Comparison of ENCODE assay signal across 27 mouse cellular contexts in the genomic region with DNA sequence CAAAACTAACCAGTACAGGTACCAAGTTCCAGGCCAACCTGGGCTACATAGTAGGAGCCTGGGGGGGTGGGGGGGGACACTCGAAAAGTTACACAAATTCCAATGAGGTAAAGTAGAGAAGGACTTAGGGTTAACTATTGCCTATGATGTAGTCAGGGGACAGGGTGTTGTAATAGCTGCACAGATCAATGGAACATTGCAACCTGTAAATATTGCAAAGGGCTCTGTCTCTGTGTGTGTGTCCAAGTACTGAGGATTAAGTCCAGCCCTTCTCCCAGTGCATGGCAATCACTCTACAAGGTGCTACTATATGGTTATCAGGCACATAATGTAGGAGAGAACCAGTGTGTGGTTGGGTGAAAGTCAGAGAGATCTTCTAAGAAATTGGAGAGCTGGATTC. TPM values are rescaled to one million over a fixed set of nuclear protein-coding genes. Genes with fewer than 3 reads are reported as not detected.
A peak's percentile ranks its signal among the peaks of the same experiment; 100 is the strongest.
DNase-seq lines count a peak whose midpoint lies in the region; ATAC-seq and TF ChIP-seq lines count a peak whose summit lies in the region.
"Had no signal": no experiment of that assay in that cellular context is flagged by ENCODE, and none has a peak within 500 bp of the region (broad histone marks: within the 10 kb centered on the region; RNA-seq: fewer than 3 reads in every experiment).

No protein-coding gene starts in this region.

- no peak for TF ChIP-seq EP300 in liver, embryonic 14.5 days (IDR thresholded peaks at IDR 0.05; ENCODE audit: low read depth)

- no peak for TF ChIP-seq CTCF in liver, embryonic 14.5 days (IDR thresholded peaks at IDR 0.05; ENCODE audit: low read depth)

- H3K27ac ChIP-seq in liver, embryonic 11.5 days (ENCODE audit: low read depth, low read length), result peak overlapping the region; percentile 20; the same call in 1 of the 2 replicates
- 0 out of 2 replicates have a peak overlapping the region, but pooled peaks have one; percentile 28 for H3K27ac ChIP-seq in liver, embryonic 12.5 days
- peak overlapping the region; percentile 11; the same call in 1 of the 2 replicates for H3K27ac ChIP-seq in liver, embryonic 14.5 days
- peak overlapping the region; percentile 60 for H3K27ac ChIP-seq in liver, embryonic 16.5 days (ENCODE audit: low read length)
- H3K27ac ChIP-seq: embryonic facial prominence, embryonic 10.5 days; embryonic facial prominence, embryonic 12.5 days; forebrain, embryonic 13.5 days; forebrain, embryonic 15.5 days had no signal

- no peak overlapping the region for H3K9ac ChIP-seq in liver, embryonic 11.5 days (ENCODE audit: low read depth, low read length)
- H3K9ac ChIP-seq in liver, embryonic 12.5 days, result no peak overlapping the region
- no peak overlapping the region for H3K9ac ChIP-seq in liver, embryonic 14.5 days (replicated peaks)
- no peak overlapping the region for H3K9ac ChIP-seq in liver, embryonic 16.5 days (ENCODE audit: low read depth, low read length)
- H3K9ac ChIP-seq: embryonic facial prominence, embryonic 12.5 days; forebrain, embryonic 13.5 days; forebrain, embryonic 15.5 days had no signal

- no peak overlapping the region for H3K4me2 ChIP-seq in liver, embryonic 11.5 days
- H3K4me2 ChIP-seq in liver, embryonic 12.5 days, result no peak overlapping the region
- H3K4me2 ChIP-seq in liver, embryonic 14.5 days (ENCODE audit: low read depth), result no peak overlapping the region
- H3K4me2 ChIP-seq in liver, embryonic 16.5 days (ENCODE audit: low read depth, low read length), result no peak overlapping the region
- H3K4me2 ChIP-seq: embryonic facial prominence, embryonic 12.5 days; forebrain, embryonic 13.5 days; forebrain, embryonic 15.5 days had no signal

- H3K4me3 ChIP-seq in liver, embryonic 11.5 days (ENCODE audit: low read depth, low read length), result no peak overlapping the region
- H3K4me3 ChIP-seq in liver, embryonic 12.5 days, result no peak overlapping the region
- no peak overlapping the region for H3K4me3 ChIP-seq in liver, embryonic 14.5 days (ENCODE audit: insufficient read depth in 1 of 2, low read depth in 2 of 2, low read length in 2 of 2)
- H3K4me3 ChIP-seq in liver, embryonic 16.5 days (ENCODE audit: low read depth, low read length), result no peak overlapping the region
- H3K4me3 ChIP-seq: embryonic facial prominence, embryonic 10.5 days; embryonic facial prominence, embryonic 12.5 days; forebrain, embryonic 13.5 days; forebrain, embryonic 15.5 days had no signal

- H3K9me3 ChIP-seq in liver, embryonic 11.5 days (ENCODE audit: control insufficient read depth, low read length), result no peaks in the 10 kb centered on the region
- H3K9me3 ChIP-seq in liver, embryonic 12.5 days (replicated peaks), result no peaks in the 10 kb centered on the region
- H3K9me3 ChIP-seq in liver, embryonic 14.5 days (ENCODE audit: control insufficient read depth, low read length), result no peaks in the 10 kb centered on the region
- no peaks in the 10 kb centered on the region for H3K9me3 ChIP-seq in liver, embryonic 16.5 days (replicated peaks; ENCODE audit: control insufficient read depth, low read length)
- H3K9me3 ChIP-seq: embryonic facial prominence, embryonic 10.5 days; embryonic facial prominence, embryonic 12.5 days; forebrain, embryonic 13.5 days; forebrain, embryonic 15.5 days; G1E had no signal

- ATAC-seq in liver, embryonic 11.5 days (replicated peaks; ENCODE audit: low FRiP score), result no peak; the same call in 1 of the 2 replicates
- peak; percentile 72; the same call in 1 of the 2 replicates for ATAC-seq in liver, embryonic 12.5 days
- peak; percentile 69 for ATAC-seq in liver, embryonic 14.5 days (ENCODE audit: insufficient read depth)
- ATAC-seq in liver, embryonic 16.5 days (ENCODE audit: low read depth), result peak; percentile 96
- ATAC-seq: activated CD4-positive, CD25-positive, alpha-beta regulatory T cell, adult 4 months; forebrain, embryonic 13.5 days; forebrain, embryonic 15.5 days; Patski had no signal

- intact Hi-C loops in gastrocnemius, postnatal 36 days (cut with DNase I), result no loop called here

- WGBS in liver, embryonic 11.5 days, result 63% methylated on average over 1 of the region's 1 CpGs
- 22% methylated on average over 1 of the region's 1 CpGs for WGBS in liver, embryonic 12.5 days (ENCODE audit: insufficient replicate concordance)
- WGBS in liver, embryonic 14.5 days (ENCODE audit: insufficient replicate concordance), result 33% methylated on average over 1 of the region's 1 CpGs
- 23% methylated on average over 1 of the region's 1 CpGs for WGBS in liver, embryonic 16.5 days (ENCODE audit: insufficient replicate concordance)

- H3K36me3 ChIP-seq in liver, embryonic 11.5 days (ENCODE audit: control insufficient read depth, insufficient read depth, low read length), result no peaks in the 10 kb centered on the region
- H3K36me3 ChIP-seq in liver, embryonic 12.5 days, result no peaks in the 10 kb centered on the region
- H3K36me3 ChIP-seq in liver, embryonic 14.5 days (replicated peaks; ENCODE audit: control insufficient read depth, insufficient read depth, low read depth), result no peaks in the 10 kb centered on the region
- no peaks in the 10 kb centered on the region for H3K36me3 ChIP-seq in liver, embryonic 16.5 days (ENCODE audit: control insufficient read depth, insufficient read depth)
- H3K36me3 ChIP-seq: embryonic facial prominence, embryonic 12.5 days; forebrain, embryonic 15.5 days had no signal

- 0 out of 2 replicates have a peak, but pooled peaks cover 3% of the 10 kb centered on the region for H3K4me1 ChIP-seq in liver, embryonic 11.5 days (replicated peaks; ENCODE audit: control insufficient read depth, insufficient read depth, low read length)
- H3K4me1 ChIP-seq in liver, embryonic 12.5 days, result 0 out of 2 replicates have a peak, but pooled peaks cover 1% of the 10 kb centered on the region
- peaks cover 0 to 5% of the 10 kb centered on the region in 2 experiments; a peak in 2 of 4 replicates for H3K4me1 ChIP-seq in liver, embryonic 14.5 days (replicated peaks; ENCODE audit: control insufficient read depth in 2 of 2, insufficient read depth in 2 of 2, low read length in 1 of 2)
- no peaks in the 10 kb centered on the region for H3K4me1 ChIP-seq in liver, embryonic 16.5 days (ENCODE audit: control insufficient read depth, low read depth, low read length)
- H3K4me1 ChIP-seq: embryonic facial prominence, embryonic 12.5 days had no signal

- no peak for DNase-seq in liver, embryonic 11.5 days (ENCODE audit: low spot score)
- DNase-seq in liver, embryonic 14.5 days (ENCODE audit: low read depth in 3 of 3, low spot score in 3 of 3), result no peak
- DNase-seq in gastrocnemius, postnatal 36 days, result no peak
- no peak for DNase-seq in testis, postnatal 14 days (ENCODE audit: low spot score)
- no peak for DNase-seq in left cerebral cortex, adult 11 months (ENCODE audit: low spot score)
- no peak for DNase-seq in neural tube, embryonic 10.5 days (ENCODE audit: extremely low spot score, low spot score)
- DNase-seq: adrenal gland, adult 8-10 months; adrenal gland, postnatal 14 days; adrenal gland, postnatal 36 days; cerebellum, adult 11-12 months; cerebellum, adult 2 months; cerebellum, adult 9-10 months; cerebellum, postnatal 10 days; cerebellum, postnatal 25 days had no signal

- no peaks in the 10 kb centered on the region for H3K27me3 ChIP-seq in liver, embryonic 11.5 days (replicated peaks; ENCODE audit: control insufficient read depth, insufficient read depth, low read length)
- 0 out of 2 replicates have a peak, but pooled peaks cover 6% of the 10 kb centered on the region for H3K27me3 ChIP-seq in liver, embryonic 12.5 days (replicated peaks)
- no peaks in the 10 kb centered on the region for H3K27me3 ChIP-seq in liver, embryonic 14.5 days (ENCODE audit: control insufficient read depth, insufficient read depth, low read length)
- no peaks in the 10 kb centered on the region for H3K27me3 ChIP-seq in liver, embryonic 16.5 days (ENCODE audit: control insufficient read depth, insufficient read depth, low read depth, low read length)
- H3K27me3 ChIP-seq: CH12.LX; embryonic facial prominence, embryonic 12.5 days; forebrain, embryonic 13.5 days; forebrain, embryonic 15.5 days; Patski had no signal

RNA-seq across cellular contexts. Expression of gene Kdm2b, which starts 11.3 kb away (rescaled TPM):
- polyA plus RNA-seq in liver, embryonic 11.5 days (2014; fragmentation: Nextera tagmentation; extraction: Ambion mirVana), result 46.8 and 48.8 TPM in 2 replicates
- 28.9 and 30.6 TPM in 2 replicates for polyA plus RNA-seq in liver, embryonic 12.5 days (2016; fragmentation: Nextera tagmentation; extraction: Ambion mirVana)
- 8.1 and 10.0 TPM in 2 replicates for polyA plus RNA-seq in liver, embryonic 14.5 days (2012; rRNA removed)
- 11.7 and 12.3 TPM in 2 replicates for polyA plus RNA-seq in liver, embryonic 14.5 days (2014; fragmentation: Nextera tagmentation; extraction: Ambion mirVana)
- 14.4 and 15.3 TPM in 2 replicates for polyA plus RNA-seq in liver, embryonic 16.5 days (2015; fragmentation: Nextera tagmentation; extraction: Ambion mirVana)
- total RNA-seq in gastrocnemius, postnatal 36 days (2021), result 10 to 100 TPM; 10.0 to 11.2 TPM

RNA-seq across cellular contexts. Expression of gene Orai1, which starts 14.0 kb away (rescaled TPM):
- polyA plus RNA-seq in liver, embryonic 11.5 days (2014; fragmentation: Nextera tagmentation; extraction: Ambion mirVana), result 8.6 and 9.6 TPM in 2 replicates
- polyA plus RNA-seq in liver, embryonic 12.5 days (2016; fragmentation: Nextera tagmentation; extraction: Ambion mirVana), result 11.6 and 11.9 TPM in 2 replicates
- 7.4 and 9.2 TPM in 2 replicates for polyA plus RNA-seq in liver, embryonic 14.5 days (2012; rRNA removed)
- 6.3 and 8.1 TPM in 2 replicates for polyA plus RNA-seq in liver, embryonic 14.5 days (2014; fragmentation: Nextera tagmentation; extraction: Ambion mirVana)
- polyA plus RNA-seq in liver, embryonic 16.5 days (2015; fragmentation: Nextera tagmentation; extraction: Ambion mirVana), result 8.3 and 8.4 TPM in 2 replicates
- 10 to 100 TPM; 35.9 to 39.1 TPM for total RNA-seq in gastrocnemius, postnatal 36 days (2021)

RNA-seq across cellular contexts. Expression of gene Morn3, which starts 45.9 kb away (rescaled TPM):
- polyA plus RNA-seq in liver, embryonic 11.5 days (2014; fragmentation: Nextera tagmentation; extraction: Ambion mirVana), result not detected in 2 replicates
- polyA plus RNA-seq in liver, embryonic 12.5 days (2016; fragmentation: Nextera tagmentation; extraction: Ambion mirVana), result not detected in 2 replicates
- polyA plus RNA-seq in liver, embryonic 14.5 days (2012; rRNA removed), result not detected in 2 replicates
- polyA plus RNA-seq in liver, embryonic 14.5 days (2014; fragmentation: Nextera tagmentation; extraction: Ambion mirVana), result not detected in 2 replicates
- polyA plus RNA-seq in liver, embryonic 16.5 days (2015; fragmentation: Nextera tagmentation; extraction: Ambion mirVana), result not detected in 2 replicates
- total RNA-seq in gastrocnemius, postnatal 36 days (2021), result not detected
- total RNA-seq: adrenal gland, adult 18-20 months; adrenal gland, adult 8-10 months; adrenal gland, postnatal 14 days; adrenal gland, postnatal 36 days; CH12.LX; G1E had no signal
- polyA plus RNA-seq: C2C12; embryonic facial prominence, embryonic 10.5 days; embryonic facial prominence, embryonic 12.5 days; forebrain, embryonic 11.5 days; G1E had no signal
